Mouse (Mus musculus): ENCODE measurements at regions not wholly inside any gene's neighbourhood (a gene's known extent, or its start where the extent isn't known, plus 50 kb on each side); places are given as distances from the start of the nearest gene placed in this dataset.

DNA sequence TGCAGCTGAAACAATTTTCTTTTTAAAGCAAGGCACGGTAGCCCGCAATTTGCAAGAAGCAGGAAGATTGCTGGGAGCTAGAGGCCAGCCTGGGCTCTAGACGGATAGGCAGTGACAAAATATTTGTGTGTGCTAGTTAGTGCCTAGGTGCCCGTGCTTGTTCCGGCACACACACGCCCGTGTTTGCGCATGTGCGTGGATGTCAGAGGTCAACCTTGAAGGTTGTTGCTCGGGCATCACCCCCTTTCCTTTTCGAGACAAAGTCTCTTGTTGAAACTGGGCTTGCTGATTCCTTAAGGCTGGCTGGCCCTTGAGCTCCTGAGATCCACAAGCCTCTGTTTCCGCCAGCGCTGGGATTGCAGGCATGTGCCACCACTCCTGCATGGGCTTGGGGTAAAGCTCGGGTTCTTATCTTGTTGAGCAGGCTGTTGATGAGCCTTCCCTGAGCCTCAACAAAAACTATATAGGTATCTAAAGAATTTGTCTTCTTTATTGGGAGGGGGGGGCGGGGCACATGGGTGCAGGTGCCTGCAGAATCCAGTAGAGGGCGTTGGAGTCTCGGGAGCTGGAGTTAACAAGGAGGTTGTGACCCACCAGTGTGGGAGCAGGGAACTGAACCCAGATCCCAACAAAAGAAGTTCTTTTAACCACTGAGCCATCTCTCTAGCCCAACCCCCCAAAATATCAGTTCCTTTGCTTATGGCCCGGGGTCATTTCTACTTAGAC lies 149.5 kb upstream of the Lhx5 start:
- Histone ChIP-seq H3K4me1 (replicated peaks; ENCODE audit: control insufficient read depth, insufficient read depth, low read length) (peaks cover 11% of the 10 kb centered on the region), H3K4me3 (replicated peaks; ENCODE audit: low read length) (no peak overlapping the region), H3K9ac (replicated peaks; ENCODE audit: low read depth, low read length) (no peak overlapping the region), H3K4me2 (ENCODE audit: low read length) (no peak overlapping the region), H3K27me3 (replicated peaks; ENCODE audit: control insufficient read depth, insufficient read depth, low read length) (peaks cover 11% of the 10 kb centered on the region; the same call in 1 of the 2 replicates), H3K9me3 (ENCODE audit: control insufficient read depth, low read length) (no peaks in the 10 kb centered on the region), H3K36me3 (ENCODE audit: control insufficient read depth, insufficient read depth) (no peaks in the 10 kb centered on the region), H3K27ac (ENCODE audit: low read length) (no peak overlapping the region)
- WGBS, result 50% methylated on average over 18 of the region's 18 CpGs
- ATAC-seq, result no peak

DNA sequence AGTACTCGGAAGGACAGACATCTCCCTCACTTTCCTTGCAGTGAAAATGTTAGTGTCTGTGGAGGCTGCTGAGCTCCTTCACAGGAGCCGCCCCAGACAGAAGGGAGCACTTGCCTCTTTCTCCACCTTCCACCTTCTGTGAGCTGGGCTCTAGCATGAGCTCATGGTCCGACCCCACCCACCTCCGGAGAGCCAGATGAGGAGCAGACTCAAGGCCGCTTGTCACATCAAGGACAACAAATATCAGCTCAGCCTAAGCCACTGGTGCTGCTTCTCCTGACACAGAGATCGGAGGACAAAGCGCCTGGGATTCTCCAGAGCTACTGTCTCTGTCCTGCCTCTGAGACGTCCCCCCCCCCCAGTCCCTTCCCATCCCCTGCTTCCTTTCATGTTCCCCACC lies 146.9 kb upstream of the Lhx5 start:
- WGBS, result 57% methylated on average over 8 of the region's 8 CpGs
- H3K4me2 ChIP-seq (ENCODE audit: low read length), result no peak overlapping the region
- peaks cover 8% of the 10 kb centered on the region; the same call in 1 of the 2 replicates for H3K27me3 ChIP-seq (replicated peaks; ENCODE audit: control insufficient read depth, insufficient read depth, low read length)
- H3K36me3 ChIP-seq (ENCODE audit: control insufficient read depth, insufficient read depth), result no peaks in the 10 kb centered on the region
- no peak overlapping the region for H3K9ac ChIP-seq (replicated peaks; ENCODE audit: low read depth, low read length)
- no peak for ATAC-seq
- no peak overlapping the region for H3K27ac ChIP-seq (ENCODE audit: low read length)
- no peak overlapping the region for H3K4me3 ChIP-seq (replicated peaks; ENCODE audit: low read length)
- H3K9me3 ChIP-seq (ENCODE audit: control insufficient read depth, low read length), result no peaks in the 10 kb centered on the region
- H3K4me1 ChIP-seq (replicated peaks; ENCODE audit: control insufficient read depth, insufficient read depth, low read length), result peaks cover 17% of the 10 kb centered on the region

DNA sequence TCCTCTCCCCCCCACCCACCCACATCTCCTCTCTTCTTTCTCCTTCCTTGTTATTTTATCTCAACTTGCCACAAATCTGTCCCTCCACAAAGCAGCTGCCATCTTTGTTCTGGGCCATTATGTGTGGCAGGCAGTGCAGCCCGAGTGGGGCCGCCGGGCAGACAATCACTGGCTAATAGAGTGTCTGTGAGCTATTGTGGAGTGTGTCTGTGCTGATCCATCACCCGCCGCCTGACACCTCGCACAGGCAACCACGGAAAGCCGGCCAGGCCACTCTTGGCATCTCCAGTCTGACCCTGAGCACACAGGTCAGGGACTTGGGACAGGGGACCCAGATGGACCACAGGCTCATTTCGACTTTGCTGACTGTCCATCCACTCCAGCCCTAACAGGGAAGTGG lies 146.5 kb upstream of the Lhx5 start:
- WGBS, result 10% methylated on average over 9 of the region's 9 CpGs
- no peak for ATAC-seq
- no peaks in the 10 kb centered on the region for H3K36me3 ChIP-seq (ENCODE audit: control insufficient read depth, insufficient read depth)
- H3K27me3 ChIP-seq (replicated peaks; ENCODE audit: control insufficient read depth, insufficient read depth, low read length), result peaks cover 6% of the 10 kb centered on the region; the same call in 1 of the 2 replicates
- no peak overlapping the region for H3K4me2 ChIP-seq (ENCODE audit: low read length)
- H3K9me3 ChIP-seq (ENCODE audit: control insufficient read depth, low read length), result no peaks in the 10 kb centered on the region
- no peak overlapping the region for H3K9ac ChIP-seq (replicated peaks; ENCODE audit: low read depth, low read length)
- no peak overlapping the region for H3K4me3 ChIP-seq (replicated peaks; ENCODE audit: low read length)
- H3K27ac ChIP-seq (ENCODE audit: low read length), result no peak overlapping the region
- H3K4me1 ChIP-seq (replicated peaks; ENCODE audit: control insufficient read depth, insufficient read depth, low read length), result peaks cover 17% of the 10 kb centered on the region

DNA sequence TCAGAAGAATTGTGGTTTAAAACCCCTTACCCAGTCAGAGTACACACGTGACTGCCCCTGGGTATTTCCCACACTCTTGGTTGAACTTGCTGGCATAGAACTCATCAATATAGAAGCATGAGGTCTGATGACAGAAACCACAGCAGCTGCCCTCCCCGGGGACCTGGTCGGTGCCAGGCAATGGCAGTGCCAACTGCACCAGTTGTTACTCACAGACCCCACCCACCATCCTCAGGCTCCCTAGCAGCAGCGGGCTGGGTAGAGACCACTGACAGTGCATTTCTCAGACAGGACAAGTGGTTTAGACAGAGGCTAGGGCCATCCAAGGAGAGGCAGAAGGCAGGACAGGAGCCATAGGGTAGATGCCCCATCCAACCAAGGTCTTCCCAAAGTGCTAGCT lies 144.7 kb upstream of the Lhx5 start:
- H3K4me3 ChIP-seq (replicated peaks; ENCODE audit: low read length), result no peak overlapping the region
- ATAC-seq, result no peak
- H3K4me2 ChIP-seq (ENCODE audit: low read length), result no peak overlapping the region
- WGBS, result 57% methylated on average over 4 of the region's 4 CpGs
- no peak overlapping the region for H3K27ac ChIP-seq (ENCODE audit: low read length)
- H3K36me3 ChIP-seq (ENCODE audit: control insufficient read depth, insufficient read depth), result no peaks in the 10 kb centered on the region
- H3K27me3 ChIP-seq (replicated peaks; ENCODE audit: control insufficient read depth, insufficient read depth, low read length), result peaks cover 5% of the 10 kb centered on the region; the same call in 1 of the 2 replicates
- H3K4me1 ChIP-seq (replicated peaks; ENCODE audit: control insufficient read depth, insufficient read depth, low read length), result peaks cover 6% of the 10 kb centered on the region
- no peaks in the 10 kb centered on the region; the same call in 1 of the 2 replicates for H3K9me3 ChIP-seq (ENCODE audit: control insufficient read depth, low read length)
- H3K9ac ChIP-seq (replicated peaks; ENCODE audit: low read depth, low read length), result no peak overlapping the region

DNA sequence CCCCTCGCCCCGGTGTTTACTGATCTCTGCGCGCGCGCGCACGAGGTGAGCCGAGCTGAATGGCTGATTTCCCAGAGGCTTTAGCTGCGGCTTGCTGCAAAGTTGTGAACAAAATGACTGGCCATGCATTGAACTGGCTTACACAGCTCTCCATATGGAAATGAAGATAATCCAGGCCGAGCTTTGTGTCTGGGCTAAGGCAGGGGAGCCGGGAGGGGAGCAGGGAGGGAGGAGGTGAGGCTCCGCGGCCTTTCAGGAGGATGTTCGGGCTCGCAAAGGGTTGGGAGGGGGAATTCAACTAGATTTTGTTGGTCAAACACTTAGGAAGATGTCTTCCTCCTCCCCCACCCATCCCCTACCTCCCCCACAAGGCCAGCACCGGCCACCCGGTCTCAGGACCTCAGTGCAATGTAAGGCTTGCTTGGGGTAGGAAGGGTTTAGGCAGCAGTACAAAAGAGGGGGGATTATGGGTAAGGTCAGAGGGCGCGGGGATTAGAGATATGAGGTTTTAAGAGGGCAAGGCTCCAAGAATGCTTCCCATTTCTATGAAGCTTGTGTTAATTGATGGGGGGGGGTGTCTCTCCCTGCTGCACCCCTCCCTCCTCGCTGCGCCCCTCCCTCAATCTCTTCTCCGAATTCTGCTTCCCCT lies 143.3 kb upstream of the Lhx5 start:
- WGBS, result 6% methylated on average over 23 of the region's 23 CpGs
- H3K9me3 ChIP-seq (ENCODE audit: control insufficient read depth, low read length), result no peaks in the 10 kb centered on the region; the same call in 1 of the 2 replicates
- H3K27me3 ChIP-seq (replicated peaks; ENCODE audit: control insufficient read depth, insufficient read depth, low read length), result peaks cover 1% of the 10 kb centered on the region; the same call in 1 of the 2 replicates
- no peaks in the 10 kb centered on the region for H3K36me3 ChIP-seq (ENCODE audit: control insufficient read depth, insufficient read depth)
- H3K4me1 ChIP-seq (replicated peaks; ENCODE audit: control insufficient read depth, insufficient read depth, low read length), result peaks cover 6% of the 10 kb centered on the region
- peak overlapping the region; percentile 27; the same call in 1 of the 2 replicates for H3K9ac ChIP-seq (replicated peaks; ENCODE audit: low read depth, low read length)
- ATAC-seq, result no peak
- H3K27ac ChIP-seq (ENCODE audit: low read length), result no peak overlapping the region
- no peak overlapping the region for H3K4me3 ChIP-seq (replicated peaks; ENCODE audit: low read length)
- H3K4me2 ChIP-seq (ENCODE audit: low read length), result 0 out of 2 replicates have a peak overlapping the region, but pooled peaks have one; percentile 29

DNA sequence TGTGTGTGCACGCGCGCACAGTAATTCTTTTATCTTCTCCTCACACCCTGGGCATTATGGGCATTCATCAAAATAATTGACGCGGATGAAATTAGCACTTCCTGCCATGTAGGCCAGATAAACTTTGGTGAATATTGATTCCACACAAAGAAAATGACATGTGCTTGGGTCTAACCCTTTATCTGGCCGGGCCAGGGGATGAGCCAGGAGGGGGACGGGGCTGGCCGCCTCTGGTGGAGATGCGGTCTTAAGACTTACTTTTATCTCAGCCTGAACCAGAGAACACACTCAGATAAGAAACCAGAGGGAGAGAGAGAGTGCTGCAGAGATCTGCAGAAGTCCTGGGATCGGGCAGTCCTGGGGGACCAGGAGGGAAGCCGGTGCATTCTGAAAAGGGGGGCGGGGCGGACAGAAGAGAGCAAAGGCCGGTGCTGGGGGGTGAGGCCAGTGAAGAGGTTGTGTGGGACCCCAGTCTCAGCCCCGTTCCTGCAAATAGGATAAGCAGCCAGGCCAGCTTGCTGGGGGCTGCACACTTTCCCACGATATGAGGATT lies 136.9 kb upstream of the Lhx5 start:
- Histone ChIP-seq H3K4me3 (replicated peaks; ENCODE audit: low read length) (no peak overlapping the region), H3K9ac (replicated peaks; ENCODE audit: low read depth, low read length) (no peak overlapping the region), H3K27me3 (replicated peaks; ENCODE audit: control insufficient read depth, insufficient read depth, low read length) (0 out of 2 replicates have a peak, but pooled peaks cover 6% of the 10 kb centered on the region), H3K9me3 (ENCODE audit: control insufficient read depth, low read length) (no peaks in the 10 kb centered on the region; the same call in 1 of the 2 replicates), H3K4me1 (replicated peaks; ENCODE audit: control insufficient read depth, insufficient read depth, low read length) (no peaks in the 10 kb centered on the region), H3K36me3 (ENCODE audit: control insufficient read depth, insufficient read depth) (no peaks in the 10 kb centered on the region), H3K4me2 (ENCODE audit: low read length) (no peak overlapping the region), H3K27ac (ENCODE audit: low read length) (no peak overlapping the region)
- ATAC-seq, result no peak
- WGBS, result 36% methylated on average over 16 of the region's 16 CpGs

DNA sequence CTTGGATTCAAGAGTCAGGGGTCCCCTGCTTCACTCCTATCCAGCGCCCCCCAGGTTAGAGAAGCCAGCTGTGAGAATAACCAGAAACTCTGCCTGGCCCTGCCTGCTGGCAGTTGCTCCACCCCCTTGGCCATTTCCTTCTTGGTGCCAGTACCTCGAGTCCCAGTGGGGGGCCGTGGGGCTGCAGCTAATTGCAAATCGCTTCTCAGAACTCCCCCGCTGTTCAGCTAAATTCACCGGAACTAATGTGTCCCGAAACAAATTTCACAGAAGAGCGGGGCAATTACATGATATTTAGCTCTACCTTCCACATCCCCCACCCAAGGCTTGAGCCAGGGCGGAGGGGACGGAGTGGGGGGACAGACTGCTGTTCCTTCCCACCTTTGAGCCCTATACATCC lies 134.3 kb upstream of the Lhx5 start:
- Histone ChIP-seq H3K27me3 (replicated peaks; ENCODE audit: control insufficient read depth, insufficient read depth, low read length) (peaks cover 10% of the 10 kb centered on the region; the same call in 1 of the 2 replicates), H3K4me1 (replicated peaks; ENCODE audit: control insufficient read depth, insufficient read depth, low read length) (peaks cover 8% of the 10 kb centered on the region), H3K27ac (ENCODE audit: low read length) (no peak overlapping the region), H3K9ac (replicated peaks; ENCODE audit: low read depth, low read length) (no peak overlapping the region), H3K4me3 (replicated peaks; ENCODE audit: low read length) (no peak overlapping the region), H3K9me3 (ENCODE audit: control insufficient read depth, low read length) (no peaks in the 10 kb centered on the region), H3K36me3 (ENCODE audit: control insufficient read depth, insufficient read depth) (no peaks in the 10 kb centered on the region), H3K4me2 (ENCODE audit: low read length) (no peak overlapping the region)
- ATAC-seq, result no peak
- WGBS, result 5% methylated on average over 10 of the region's 10 CpGs

DNA sequence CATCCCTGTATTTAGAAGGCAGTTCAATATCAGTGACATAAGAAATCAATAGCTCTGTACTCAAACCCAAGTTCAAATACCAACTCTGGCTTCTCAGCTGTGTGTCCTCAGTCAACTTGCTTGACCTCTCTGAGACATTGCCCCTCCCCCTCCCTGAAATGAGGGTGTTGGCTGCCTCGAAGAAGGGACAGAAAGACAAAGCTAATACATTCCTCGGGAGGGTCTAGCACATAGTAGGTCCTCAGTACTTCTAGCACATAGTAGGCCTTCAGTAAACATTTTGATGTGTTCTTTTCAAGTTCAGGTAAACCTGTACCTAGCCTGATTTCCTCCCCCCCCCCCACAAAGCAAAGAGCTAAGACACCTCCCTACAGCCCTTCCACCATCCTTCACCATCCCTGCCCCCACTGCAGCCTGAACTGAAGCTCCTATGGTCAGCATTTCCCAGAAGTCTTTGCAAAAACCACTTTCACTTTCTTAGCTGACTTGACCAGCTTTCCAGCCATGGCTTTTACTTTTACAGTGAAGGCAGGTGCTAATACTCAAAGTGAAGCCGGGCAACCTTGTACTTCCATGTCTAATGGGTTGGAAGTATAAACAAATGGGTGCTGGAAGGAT lies 133.7 kb upstream of the Lhx5 start:
- H3K4me2 ChIP-seq (ENCODE audit: low read length), result no peak overlapping the region
- peaks cover 13% of the 10 kb centered on the region; the same call in 1 of the 2 replicates for H3K27me3 ChIP-seq (replicated peaks; ENCODE audit: control insufficient read depth, insufficient read depth, low read length)
- no peak for ATAC-seq
- no peaks in the 10 kb centered on the region for H3K9me3 ChIP-seq (ENCODE audit: control insufficient read depth, low read length)
- peaks cover 12% of the 10 kb centered on the region for H3K4me1 ChIP-seq (replicated peaks; ENCODE audit: control insufficient read depth, insufficient read depth, low read length)
- no peak overlapping the region for H3K9ac ChIP-seq (replicated peaks; ENCODE audit: low read depth, low read length)
- H3K27ac ChIP-seq (ENCODE audit: low read length), result no peak overlapping the region
- no peaks in the 10 kb centered on the region for H3K36me3 ChIP-seq (ENCODE audit: control insufficient read depth, insufficient read depth)
- 45% methylated on average over 3 of the region's 3 CpGs for WGBS
- H3K4me3 ChIP-seq (replicated peaks; ENCODE audit: low read length), result no peak overlapping the region

DNA sequence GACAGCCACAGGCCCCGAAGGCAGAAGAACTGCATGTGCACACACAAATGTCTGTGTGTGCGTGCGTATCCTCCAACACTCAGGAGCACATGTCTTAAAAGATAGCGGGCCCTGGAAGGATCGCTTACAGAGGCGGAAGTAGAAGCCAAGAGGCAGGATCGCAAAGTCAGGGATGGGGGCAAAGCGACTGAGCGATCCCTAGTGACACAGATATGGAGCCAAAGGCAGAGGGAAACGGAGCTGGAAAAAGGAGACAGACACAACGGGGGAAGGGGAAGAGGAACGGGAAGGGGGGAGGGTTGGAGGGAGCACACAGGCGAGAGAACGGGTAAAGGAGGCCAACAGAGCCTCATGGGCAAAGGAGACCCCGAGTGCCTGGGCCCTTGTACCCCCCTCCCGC lies 129.8 kb upstream of the Lhx5 start:
- ATAC-seq, result peak; percentile 44
- Histone ChIP-seq H3K9ac (replicated peaks; ENCODE audit: low read depth, low read length) (peak overlapping the region; percentile 57), H3K27me3 (replicated peaks; ENCODE audit: control insufficient read depth, insufficient read depth, low read length) (peaks cover 14% of the 10 kb centered on the region; the same call in 1 of the 2 replicates), H3K4me1 (replicated peaks; ENCODE audit: control insufficient read depth, insufficient read depth, low read length) (peaks cover 20% of the 10 kb centered on the region), H3K4me2 (ENCODE audit: low read length) (peak overlapping the region; percentile 61), H3K27ac (ENCODE audit: low read length) (no peak overlapping the region), H3K9me3 (ENCODE audit: control insufficient read depth, low read length) (no peaks in the 10 kb centered on the region), H3K4me3 (replicated peaks; ENCODE audit: low read length) (peak overlapping the region; percentile 40), H3K36me3 (ENCODE audit: control insufficient read depth, insufficient read depth) (no peaks in the 10 kb centered on the region)
- 11% methylated on average over 14 of the region's 16 CpGs for WGBS
